19 mouse cellular contexts compared by ENCODE assay signal in the genomic region with DNA sequence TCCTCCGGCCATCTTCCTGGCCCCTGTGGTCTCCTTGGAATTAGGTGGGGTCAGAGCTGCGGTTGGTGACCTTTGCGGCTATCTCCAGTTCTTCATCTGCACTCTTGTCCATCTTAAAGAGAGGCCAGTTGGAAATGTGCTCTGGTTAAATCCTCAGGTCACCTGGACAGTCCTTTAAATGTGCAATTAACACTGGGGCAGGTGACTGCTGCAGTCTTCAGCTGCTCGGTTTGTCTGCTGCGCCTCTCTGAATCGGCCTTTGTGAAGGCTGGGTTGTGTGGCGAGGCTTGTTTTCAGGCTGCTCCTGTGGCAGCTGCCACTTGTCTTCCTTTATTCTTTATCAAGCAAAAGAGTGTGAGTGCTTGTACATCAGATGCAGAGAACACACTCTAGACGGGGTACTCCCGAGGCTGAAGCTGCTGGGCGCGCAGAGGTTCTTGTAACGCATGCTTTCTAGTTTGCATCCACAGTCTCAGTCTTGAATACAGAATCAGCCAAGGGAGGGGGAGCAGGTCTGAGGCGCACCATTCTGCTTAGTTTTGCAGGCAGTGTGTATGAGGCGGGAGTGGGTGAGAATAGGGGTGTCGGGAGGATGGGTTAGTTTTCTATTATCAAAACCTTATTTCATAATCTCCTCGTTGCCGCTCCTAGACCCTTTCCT. TPM values are rescaled to one million over a fixed set of nuclear protein-coding genes. Genes with fewer than 3 reads are reported as not detected.
DNase-seq lines count a peak whose midpoint lies in the region; ATAC-seq and TF ChIP-seq lines count a peak whose summit lies in the region.
"Had no signal": no experiment of that assay in that cellular context is flagged by ENCODE, and none has a peak within 500 bp of the region (broad histone marks: within the 10 kb centered on the region; RNA-seq: fewer than 3 reads in every experiment).

No protein-coding gene starts in this region.

- H3K4me2 ChIP-seq in forebrain, embryonic 16.5 days (ENCODE audit: low read length): peak overlapping the region; percentile 40
- H3K4me2 ChIP-seq in midbrain, embryonic 16.5 days (ENCODE audit: low read length): peak overlapping the region; percentile 38
- H3K4me2 ChIP-seq: embryonic facial prominence, embryonic 15.5 days; heart, embryonic 12.5 days; limb, embryonic 12.5 days had no signal

- peaks cover 10% of the 10 kb centered on the region for H3K4me1 ChIP-seq in forebrain, embryonic 10.5 days
- H3K4me1 ChIP-seq in forebrain, embryonic 16.5 days (replicated peaks; ENCODE audit: control insufficient read depth, insufficient read depth, low read length): peaks cover 6% of the 10 kb centered on the region; the same call in 1 of the 2 replicates
- H3K4me1 ChIP-seq in midbrain, embryonic 16.5 days (ENCODE audit: control insufficient read depth, insufficient read depth, low read length): 0 out of 2 replicates have a peak, but pooled peaks cover 3% of the 10 kb centered on the region
- H3K4me1 ChIP-seq: embryonic facial prominence, embryonic 15.5 days; heart, embryonic 12.5 days; limb, embryonic 12.5 days; megakaryocyte, embryonic 14.5 days had no signal

- WGBS in forebrain, embryonic 10.5 days: 41% methylated on average over 17 of the region's 17 CpGs
- 18% methylated on average over 17 of the region's 17 CpGs for WGBS in forebrain, embryonic 16.5 days
- WGBS in midbrain, embryonic 16.5 days: 24% methylated on average over 17 of the region's 17 CpGs

- H3K27me3 ChIP-seq in forebrain, embryonic 10.5 days (ENCODE audit: poor library complexity, severe bottlenecking): peaks cover 23% of the 10 kb centered on the region
- H3K27me3 ChIP-seq in forebrain, embryonic 16.5 days (replicated peaks; ENCODE audit: control insufficient read depth, insufficient read depth, low read length): no peaks in the 10 kb centered on the region
- no peaks in the 10 kb centered on the region for H3K27me3 ChIP-seq in midbrain, embryonic 16.5 days (ENCODE audit: control insufficient read depth, insufficient read depth, low read depth, low read length)
- H3K27me3 ChIP-seq: embryonic facial prominence, embryonic 15.5 days had no signal

- DNase-seq in layer of hippocampus, adult 2 months (ENCODE audit: low spot score in 2 of 2): no peak
- no peak for DNase-seq in layer of hippocampus, postnatal 25 days (ENCODE audit: extremely low spot score in 1 of 2, low spot score in 1 of 2)
- peak; percentile 30 for DNase-seq in forebrain, embryonic 10.5 days (ENCODE audit: extremely low spot score, low spot score)
- DNase-seq in lung, postnatal 14 days: no peak
- DNase-seq in ovary, postnatal 36 days (ENCODE audit: low spot score): no peak
- DNase-seq: adrenal gland, postnatal 36 days; cerebellum, adult 9-10 months; gastrocnemius, postnatal 36 days; kidney, adult 2 months; kidney, postnatal 25 days; layer of hippocampus, adult 9-11 months had no signal

- peaks cover 19% of the 10 kb centered on the region for H3K36me3 ChIP-seq in forebrain, embryonic 10.5 days (replicated peaks)
- H3K36me3 ChIP-seq in forebrain, embryonic 16.5 days (ENCODE audit: control insufficient read depth, insufficient read depth): peaks cover 3% of the 10 kb centered on the region; the same call in 1 of the 2 replicates
- H3K36me3 ChIP-seq in midbrain, embryonic 16.5 days (ENCODE audit: control insufficient read depth, insufficient read depth, low read length): peaks cover 2% of the 10 kb centered on the region; the same call in 1 of the 2 replicates

- H3K4me3 ChIP-seq in layer of hippocampus, adult 2 months: peak overlapping the region; percentile 6; the same call in 1 of the 2 replicates
- H3K4me3 ChIP-seq in forebrain, embryonic 10.5 days: no peak overlapping the region
- H3K4me3 ChIP-seq in forebrain, embryonic 16.5 days (replicated peaks; ENCODE audit: low read length): peak overlapping the region; percentile 15; the same call in 1 of the 2 replicates
- H3K4me3 ChIP-seq in midbrain, embryonic 16.5 days (ENCODE audit: low read depth, low read length): peak overlapping the region; percentile 5; the same call in 1 of the 2 replicates
- H3K4me3 ChIP-seq: embryonic facial prominence, embryonic 15.5 days; heart, embryonic 12.5 days; limb, embryonic 12.5 days; megakaryocyte, embryonic 14.5 days had no signal

- H3K9ac ChIP-seq in forebrain, embryonic 16.5 days (replicated peaks; ENCODE audit: low read depth, low read length): peak overlapping the region; percentile 30; the same call in 1 of the 2 replicates
- peak overlapping the region; percentile 27; the same call in 1 of the 2 replicates for H3K9ac ChIP-seq in midbrain, embryonic 16.5 days (ENCODE audit: low read depth, low read length)
- H3K9ac ChIP-seq: embryonic facial prominence, embryonic 15.5 days; heart, embryonic 12.5 days; limb, embryonic 12.5 days; liver, embryonic 14.5 days had no signal

- no peak overlapping the region for H3K27ac ChIP-seq in layer of hippocampus, adult 2 months
- peak overlapping the region; percentile 77 for H3K27ac ChIP-seq in forebrain, embryonic 10.5 days
- H3K27ac ChIP-seq in forebrain, embryonic 16.5 days (ENCODE audit: low read length): peak overlapping the region; percentile 76
- no peak overlapping the region for H3K27ac ChIP-seq in midbrain, embryonic 16.5 days (ENCODE audit: low read length)
- H3K27ac ChIP-seq: embryonic facial prominence, embryonic 15.5 days; limb, embryonic 12.5 days; liver, embryonic 14.5 days had no signal

- ATAC-seq in forebrain, embryonic 16.5 days: peak; percentile 73
- ATAC-seq in midbrain, embryonic 16.5 days: no peak
- ATAC-seq: lung, postnatal 0 days had no signal

- H3K9me3 ChIP-seq in forebrain, embryonic 10.5 days: no peaks in the 10 kb centered on the region
- H3K9me3 ChIP-seq in forebrain, embryonic 16.5 days (ENCODE audit: control insufficient read depth, low read length): no peaks in the 10 kb centered on the region
- H3K9me3 ChIP-seq in midbrain, embryonic 16.5 days (replicated peaks; ENCODE audit: control insufficient read depth, low read length, poor library complexity, severe bottlenecking): no peaks in the 10 kb centered on the region
- H3K9me3 ChIP-seq: embryonic facial prominence, embryonic 15.5 days; heart, embryonic 12.5 days; limb, embryonic 12.5 days had no signal

- no peak for TF ChIP-seq CTCF in layer of hippocampus, adult 2 months (conservative IDR thresholded peaks at IDR 0.05)

RNA-seq across cellular contexts. Expression of a gene that starts 7.4 kb away (rescaled TPM):
- 10 to 100 TPM; 24.0 to 25.7 TPM for total RNA-seq in layer of hippocampus, adult 2 months (2021)
- total RNA-seq in layer of hippocampus, postnatal 25 days (2021): 10 to 100 TPM; 18.1 to 26.8 TPM
- 26.7 and 27.9 TPM in 2 replicates for polyA plus RNA-seq in forebrain, embryonic 10.5 days (2016; fragmentation: Nextera tagmentation; extraction: Ambion mirVana)
- 42.0 and 46.3 TPM in 2 replicates for polyA plus RNA-seq in forebrain, embryonic 16.5 days (2015; fragmentation: Nextera tagmentation; extraction: Ambion mirVana)
- 30.1 and 33.0 TPM in 2 replicates for polyA plus RNA-seq in midbrain, embryonic 16.5 days (2015; fragmentation: Nextera tagmentation; extraction: Ambion mirVana)

RNA-seq across cellular contexts. Expression of a gene that starts 56.9 kb away (rescaled TPM):
- 10 to 100 TPM; 15.4 to 16.5 TPM for total RNA-seq in layer of hippocampus, adult 2 months (2021)
- total RNA-seq in layer of hippocampus, postnatal 25 days (2021): 10 to 100 TPM; 16.2 to 18.3 TPM
- 256 and 260 TPM in 2 replicates for polyA plus RNA-seq in forebrain, embryonic 10.5 days (2016; fragmentation: Nextera tagmentation; extraction: Ambion mirVana)
- polyA plus RNA-seq in forebrain, embryonic 16.5 days (2015; fragmentation: Nextera tagmentation; extraction: Ambion mirVana): 72.8 and 78.8 TPM in 2 replicates
- polyA plus RNA-seq in midbrain, embryonic 16.5 days (2015; fragmentation: Nextera tagmentation; extraction: Ambion mirVana): 38.1 and 45.0 TPM in 2 replicates

Comparison
In these comparisons a context has a peak if more than half of its experiments do, and no peak if none do; other contexts are left out.
1. H3K27ac ChIP-seq: peak in forebrain, embryonic 10.5 days (single experiment) and forebrain, embryonic 16.5 days (single experiment); none in layer of hippocampus, adult 2 months (single experiment) and midbrain, embryonic 16.5 days (single experiment).